Mouse (Mus musculus) limb, embryonic 15.5 days (tissue): ENCODE data around the gene Trim39. TPM values are rescaled to one million over a fixed set of nuclear protein-coding genes. Genes with fewer than 3 reads are reported as not detected.
"Not testable (repeated sequence)": the region's sequence is repeated elsewhere in the genome, so short reads cannot be mapped to it uniquely, and the experiment has no call there.

Experiments
- ATAC-seq: fragments of 200-750 bp; cut with Nextera tagmentation; 2 replicates; pipeline ENCODE4 v1.8.0; 2017; ENCODE audit warnings: low read depth, moderate TSS enrichment; ENCODE audit not compliant: insufficient number of reproducible peaks, low FRiP score, low TSS enrichment
- H3K27ac ChIP-seq: fragments of 300-500 bp; sonication (generic); 2 replicates; pipeline ENCODE4 v1.5.1; 2015; ENCODE audit warnings: moderate library complexity, mild to moderate bottlenecking, inconsistent platforms
- H3K27me3 ChIP-seq: fragments of 300-500 bp; sonication (generic); 2 replicates; pipeline ENCODE4 v1.6.1; 2015; ENCODE audit warnings: inconsistent platforms
- H3K36me3 ChIP-seq: fragments of 300-500 bp; sonication (generic); 2 replicates; pipeline ENCODE4 v1.6.1; 2015; ENCODE audit warnings: inconsistent platforms
- H3K4me1 ChIP-seq: fragments of 300-500 bp; sonication (generic); 2 replicates; pipeline ENCODE4 v1.6.1; 2015; ENCODE audit warnings: inconsistent platforms
- H3K4me2 ChIP-seq: fragments of 300-500 bp; sonication (generic); 2 replicates; pipeline ENCODE4 v1.6.1; 2015; ENCODE audit warnings: mild to moderate bottlenecking, inconsistent platforms
- H3K4me3 ChIP-seq: fragments of 300-500 bp; sonication (generic); 2 replicates; pipeline ENCODE4 v1.5.1; 2015; ENCODE audit warnings: mild to moderate bottlenecking, inconsistent platforms
- H3K9ac ChIP-seq: fragments of 300-500 bp; sonication (generic); 2 replicates; pipeline ENCODE4 v1.6.1; 2015; ENCODE audit warnings: inconsistent platforms
- H3K9me3 ChIP-seq: fragments of 300-500 bp; sonication (generic); 2 replicates; pipeline ENCODE4 v1.6.1; 2016; ENCODE audit warnings: inconsistent platforms
- WGBS: fragments of 180-500 bp; shearing (Covaris S2); methylation state at CpG from one replicate; pipeline ENCODE4 v1.1.7; 2015; 5-methylcytosine and 5-hydroxymethylcytosine counted together
- polyA plus RNA-seq: library from polyadenylated mRNA; unstranded; fragments of >200 nt; fragmentation: Nextera tagmentation; extraction: Ambion mirVana; gene quantifications from 2 replicates; pipeline ENCODE4 v1.2.1, GENCODE M21; 2015

Gene Trim39
- polyA plus RNA-seq, 1 experiment from 2014 or later, result 17.5 TPM

- no peak overlapping the region for H3K4me3 ChIP-seq
- 3% methylated on average over 5 of the region's 5 CpGs for WGBS
- no peak overlapping the region for H3K4me2 ChIP-seq
- H3K9me3 ChIP-seq, result no peaks in the 10 kb centered on the region
- peaks cover 13% of the 10 kb centered on the region for H3K4me1 ChIP-seq
- peaks cover 27% of the 10 kb centered on the region for H3K27me3 ChIP-seq
- no peak overlapping the region for H3K9ac ChIP-seq
- no peaks in the 10 kb centered on the region for H3K36me3 ChIP-seq
- H3K27ac ChIP-seq, result no peak overlapping the region
- ATAC-seq, result no peak
Measured at GRCm38 (mm10) chr17:36240637-36241213, 31.3 kb downstream of the Trim39 start.

DNA sequence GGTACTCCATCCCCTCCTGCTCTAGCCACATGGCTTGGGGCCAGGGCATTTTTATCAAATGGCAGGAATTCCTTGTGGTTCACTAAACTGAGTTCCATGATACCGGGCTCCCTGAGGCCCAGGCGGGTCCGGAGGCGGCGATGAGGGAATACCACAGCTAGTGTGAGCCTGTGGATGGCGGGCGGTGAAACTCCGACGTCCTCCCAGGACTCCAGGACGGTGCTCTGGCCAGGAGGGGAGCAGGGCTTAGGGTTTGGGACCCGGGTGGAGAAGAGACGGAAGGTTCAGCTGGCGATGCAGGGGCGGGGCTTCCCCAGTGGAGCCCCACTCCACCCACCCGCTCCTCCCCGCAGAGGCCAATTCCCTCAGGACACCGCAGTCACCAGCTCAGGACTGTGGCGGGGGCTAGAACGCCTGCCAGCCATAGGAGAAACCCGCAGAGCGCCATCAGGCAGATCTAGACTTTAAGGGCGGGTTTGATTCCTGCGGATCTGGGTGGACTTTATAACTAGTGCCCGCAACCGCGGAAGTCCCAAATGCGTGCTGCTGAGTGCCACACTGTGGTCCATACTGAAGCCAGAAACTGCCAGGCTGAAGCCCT lies 34.6 kb downstream of the Trim39 start:
- Histone ChIP-seq H3K4me3 (peak overlapping the region; percentile 27), H3K36me3 (no peaks in the 10 kb centered on the region), H3K27ac (no peak overlapping the region), H3K9ac (no peak overlapping the region), H3K9me3 (no peaks in the 10 kb centered on the region), H3K4me2 (peak overlapping the region; percentile 42), H3K4me1 (peaks cover 13% of the 10 kb centered on the region), H3K27me3 (peaks cover 50% of the 10 kb centered on the region)
- no peak for ATAC-seq
- 3% methylated on average over 27 of the region's 27 CpGs for WGBS

GRCm38 (mm10) chr17:36235300-36235699 lies 36.7 kb downstream of the Trim39 start:
- WGBS, result 12% methylated on average over 9 of the region's 9 CpGs
- peaks cover 50% of the 10 kb centered on the region for H3K27me3 ChIP-seq
- not testable (repeated sequence) for ATAC-seq, H3K9me3 ChIP-seq, H3K4me2 ChIP-seq, H3K27ac ChIP-seq, H3K4me1 ChIP-seq, H3K9ac ChIP-seq, H3K4me3 ChIP-seq, H3K36me3 ChIP-seq

GRCm38 (mm10) chr17:36233572-36233971 lies 38.5 kb downstream of the Trim39 start:
- no peaks in the 10 kb centered on the region for H3K9me3 ChIP-seq
- no peak overlapping the region for H3K9ac ChIP-seq
- H3K27ac ChIP-seq, result no peak overlapping the region
- H3K4me2 ChIP-seq, result no peak overlapping the region
- no peaks in the 10 kb centered on the region for H3K36me3 ChIP-seq
- peaks cover 47% of the 10 kb centered on the region for H3K27me3 ChIP-seq
- 73% methylated on average over 5 of the region's 5 CpGs for WGBS
- peaks cover 7% of the 10 kb centered on the region for H3K4me1 ChIP-seq
- ATAC-seq, result no peak
- no peak overlapping the region for H3K4me3 ChIP-seq

GRCm38 (mm10) chr17:36231318-36231717 lies 40.7 kb downstream of the Trim39 start:
- Histone ChIP-seq H3K4me3 (no peak overlapping the region), H3K9me3 (no peaks in the 10 kb centered on the region), H3K4me1 (no peaks in the 10 kb centered on the region), H3K4me2 (no peak overlapping the region), H3K9ac (no peak overlapping the region), H3K27me3 (peaks cover 27% of the 10 kb centered on the region), H3K27ac (no peak overlapping the region), H3K36me3 (no peaks in the 10 kb centered on the region)
- ATAC-seq, result no peak
- 7% methylated on average over 35 of the region's 36 CpGs for whole genome bisulfite sequencing

DNA sequence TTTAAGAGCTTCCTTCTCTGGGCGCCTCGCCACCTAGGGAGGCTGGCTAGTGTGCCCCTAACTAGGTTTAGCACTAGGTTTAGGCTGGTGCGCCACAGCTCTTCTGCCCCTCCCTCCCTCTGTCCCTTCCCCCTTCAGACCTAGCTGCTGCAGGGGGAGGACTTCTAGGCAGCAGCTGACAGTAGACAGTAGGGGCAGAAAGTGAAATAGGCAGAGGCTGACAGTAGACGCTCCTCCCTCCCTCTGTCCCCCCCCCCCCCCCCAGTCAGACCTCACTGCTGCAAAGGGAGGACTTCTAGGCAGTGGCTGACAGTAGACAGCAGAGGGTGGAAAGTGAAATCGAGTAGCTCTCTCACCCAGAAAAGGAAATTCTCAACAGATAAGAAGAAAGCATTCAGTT lies 43.0 kb downstream of the Trim39 start:
- no peak overlapping the region for H3K4me2 ChIP-seq
- 5% methylated on average over 5 of the region's 5 CpGs for WGBS
- H3K9me3 ChIP-seq, result no peaks in the 10 kb centered on the region
- H3K27ac ChIP-seq, result no peak overlapping the region
- no peak overlapping the region for H3K4me3 ChIP-seq
- H3K9ac ChIP-seq, result no peak overlapping the region
- H3K27me3 ChIP-seq, result peaks cover 26% of the 10 kb centered on the region
- no peak for ATAC-seq
- no peaks in the 10 kb centered on the region for H3K4me1 ChIP-seq
- no peaks in the 10 kb centered on the region for H3K36me3 ChIP-seq

GRCm38 (mm10) chr17:36226921-36227320 lies 45.1 kb downstream of the Trim39 start:
- WGBS, result 10% methylated on average over 8 of the region's 8 CpGs
- H3K27ac ChIP-seq, result no peak overlapping the region
- H3K27me3 ChIP-seq, result peaks cover 26% of the 10 kb centered on the region
- H3K4me1 ChIP-seq, result no peaks in the 10 kb centered on the region
- H3K36me3 ChIP-seq, result no peaks in the 10 kb centered on the region
- H3K9me3 ChIP-seq, result no peaks in the 10 kb centered on the region
- no peak overlapping the region for H3K9ac ChIP-seq
- H3K4me3 ChIP-seq, result no peak overlapping the region
- H3K4me2 ChIP-seq, result no peak overlapping the region
- ATAC-seq, result no peak

DNA sequence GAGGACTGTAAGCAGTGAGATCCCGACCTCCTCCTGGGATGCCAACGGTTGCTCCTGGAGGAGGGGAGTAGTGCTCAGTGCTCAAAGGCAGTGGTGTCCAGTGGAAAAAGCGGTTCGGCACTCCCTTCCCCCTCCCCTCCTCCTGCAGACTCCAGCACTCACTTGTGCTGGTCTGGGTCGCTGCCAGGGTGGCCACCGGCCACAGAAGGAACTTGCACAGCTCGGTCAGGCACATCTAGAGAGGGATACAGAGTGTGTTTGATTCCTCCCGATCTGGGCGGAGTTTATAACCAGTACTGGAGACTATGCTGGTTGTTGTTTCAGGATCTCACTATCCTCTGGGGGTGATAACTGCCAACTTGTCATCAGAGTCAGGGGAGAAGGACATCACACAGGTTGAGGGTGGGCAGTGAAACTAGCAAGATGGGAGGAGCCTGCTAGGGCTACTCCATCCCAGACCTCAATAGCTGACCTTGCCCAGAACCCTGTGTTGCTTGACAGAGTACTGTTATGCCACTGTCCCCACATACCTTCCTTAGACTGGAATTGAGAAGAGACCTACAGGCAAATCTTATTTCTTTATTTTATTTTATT lies 46.7 kb downstream of the Trim39 start:
- H3K36me3 ChIP-seq, result no peaks in the 10 kb centered on the region
- no peak overlapping the region for H3K27ac ChIP-seq
- H3K4me3 ChIP-seq, result no peak overlapping the region
- H3K4me1 ChIP-seq, result no peaks in the 10 kb centered on the region
- WGBS, result 13% methylated on average over 9 of the region's 9 CpGs
- H3K4me2 ChIP-seq, result no peak overlapping the region
- H3K9ac ChIP-seq, result no peak overlapping the region
- peaks cover 39% of the 10 kb centered on the region for H3K27me3 ChIP-seq
- peak; percentile 44; the same call in 1 of the 2 replicates for ATAC-seq
- no peaks in the 10 kb centered on the region for H3K9me3 ChIP-seq

GRCm38 (mm10) chr17:36224451-36224850 lies 47.6 kb downstream of the Trim39 start:
- Histone ChIP-seq H3K9ac (no peak overlapping the region), H3K9me3 (no peaks in the 10 kb centered on the region), H3K36me3 (no peaks in the 10 kb centered on the region), H3K4me2 (no peak overlapping the region), H3K4me1 (no peaks in the 10 kb centered on the region), H3K27me3 (peaks cover 46% of the 10 kb centered on the region), H3K4me3 (no peak overlapping the region), H3K27ac (no peak overlapping the region)
- 51% methylated on average over 3 of the region's 3 CpGs for WGBS
- ATAC-seq, result no peak

- Histone ChIP-seq H3K27ac (no peak overlapping the region), H3K4me3 (no peak overlapping the region), H3K9me3 (no peaks in the 10 kb centered on the region), H3K36me3 (no peaks in the 10 kb centered on the region), H3K27me3 (peaks cover 76% of the 10 kb centered on the region), H3K4me1 (no peaks in the 10 kb centered on the region), H3K4me2 (no peak overlapping the region), H3K9ac (no peak overlapping the region)
- WGBS, result 45% methylated on average over 5 of the region's 5 CpGs
- ATAC-seq, result no peak
Measured at GRCm38 (mm10) chr17:36218594-36219155, 53.4 kb downstream of the Trim39 start.

- Histone ChIP-seq H3K36me3 (no peaks in the 10 kb centered on the region), H3K4me1 (no peaks in the 10 kb centered on the region), H3K4me2 (no peak overlapping the region), H3K27ac (no peak overlapping the region), H3K27me3 (peaks cover 82% of the 10 kb centered on the region), H3K9ac (no peak overlapping the region), H3K9me3 (no peaks in the 10 kb centered on the region), H3K4me3 (no peak overlapping the region)
- ATAC-seq, result no peak
- WGBS, result 4% methylated on average over 20 of the region's 20 CpGs
Measured at GRCm38 (mm10) chr17:36215586-36215985, 56.5 kb downstream of the Trim39 start.
